Comparison of ENCODE assay signal across 9 mouse cellular contexts in genomic region chr7:127022528-127023271, GRCm38 (mm10). TPM values are rescaled to one million over a fixed set of nuclear protein-coding genes. Genes with fewer than 3 reads are reported as not detected.
A peak's percentile ranks its signal among the peaks of the same experiment; 100 is the strongest.
DNase-seq lines count a peak whose midpoint lies in the region; ATAC-seq lines count a peak whose summit lies in the region.
"Had no signal": no experiment of that assay in that cellular context is flagged by ENCODE, and none has a peak within 500 bp of the region (broad histone marks: within the 10 kb centered on the region; RNA-seq: fewer than 3 reads in every experiment).

No protein-coding gene starts in this region.

- H3K27ac ChIP-seq in heart, embryonic 11.5 days (ENCODE audit: low read depth, low read length): no peak overlapping the region
- H3K27ac ChIP-seq in liver, embryonic 13.5 days: peak overlapping the region; percentile 98

- H3K4me2 ChIP-seq in heart, embryonic 11.5 days: peak overlapping the region; percentile 96
- H3K4me2 ChIP-seq in liver, embryonic 13.5 days: peak overlapping the region; percentile 99

- 87% methylated on average over 7 of the region's 7 CpGs for WGBS in heart, embryonic 11.5 days (ENCODE audit: insufficient replicate concordance)
- 88% methylated on average over 7 of the region's 7 CpGs for WGBS in liver, embryonic 13.5 days (ENCODE audit: insufficient replicate concordance)

- no peaks in the 10 kb centered on the region for H3K27me3 ChIP-seq in heart, embryonic 11.5 days (ENCODE audit: control insufficient read depth, insufficient read depth, low read length)
- H3K27me3 ChIP-seq in liver, embryonic 13.5 days: no peaks in the 10 kb centered on the region

- peaks cover 46% of the 10 kb centered on the region for H3K4me1 ChIP-seq in heart, embryonic 11.5 days (ENCODE audit: control insufficient read depth, insufficient read depth, low read length)
- peaks cover 78% of the 10 kb centered on the region for H3K4me1 ChIP-seq in liver, embryonic 13.5 days (replicated peaks)

- no peak overlapping the region for H3K4me3 ChIP-seq in heart, embryonic 11.5 days (ENCODE audit: low read depth, low read length)
- peak overlapping the region; percentile 97 for H3K4me3 ChIP-seq in liver, embryonic 13.5 days (replicated peaks)

- intact Hi-C loops in heart, postnatal 14 days (cut with DNase I): no loop called here

- peaks cover 17% of the 10 kb centered on the region for H3K36me3 ChIP-seq in heart, embryonic 11.5 days (ENCODE audit: control insufficient read depth, insufficient read depth, low read length)
- peaks cover 43% of the 10 kb centered on the region for H3K36me3 ChIP-seq in liver, embryonic 13.5 days

- peak overlapping the region; percentile 97 for H3K9ac ChIP-seq in heart, embryonic 11.5 days (ENCODE audit: low read depth, low read length)
- peak overlapping the region; percentile 99 for H3K9ac ChIP-seq in liver, embryonic 13.5 days

- no peaks in the 10 kb centered on the region for H3K9me3 ChIP-seq in heart, embryonic 11.5 days (replicated peaks; ENCODE audit: control insufficient read depth, low read length)
- H3K9me3 ChIP-seq in liver, embryonic 13.5 days (replicated peaks): no peaks in the 10 kb centered on the region

- no peak for DNase-seq in heart, postnatal 14 days
- peak; percentile 40 for DNase-seq in thymus, postnatal 25 days
- no peak for DNase-seq in thymus, postnatal 0 days (ENCODE audit: low spot score)
- DNase-seq in liver, embryonic 13.5 days: no peak
- no peak for DNase-seq in urinary bladder, postnatal 4 days (ENCODE audit: low spot score in 2 of 2)
- DNase-seq in right cerebral cortex, adult 18-20 months: no peak
- no peak for DNase-seq in spleen, postnatal 10 days (ENCODE audit: low spot score in 2 of 2)

- ATAC-seq in heart, embryonic 11.5 days (replicated peaks; ENCODE audit: insufficient number of reproducible peaks, low FRiP score, low TSS enrichment): no peak
- no peak for ATAC-seq in liver, embryonic 13.5 days (ENCODE audit: low read depth)

RNA-seq across cellular contexts. Expression of gene Prrt2, which starts 1.7 kb away (rescaled TPM):
- 4.5 and 5.0 TPM in 2 replicates for polyA plus RNA-seq in heart, embryonic 11.5 days (2014; fragmentation: Nextera tagmentation; extraction: Ambion mirVana)
- 1 to 10 TPM; 1.1 to 1.2 TPM for total RNA-seq in heart, postnatal 14 days (2021)
- 0.57 and 0.69 TPM in 2 replicates for polyA plus RNA-seq in thymus, postnatal 0 days (2015; fragmentation: Nextera tagmentation; extraction: Ambion mirVana)
- 0.22 and 0.47 TPM in 2 replicates for polyA plus RNA-seq in liver, embryonic 13.5 days (2015; fragmentation: Nextera tagmentation; extraction: Ambion mirVana)

RNA-seq across cellular contexts. Expression of gene Gm42742, which starts 1.8 kb away (rescaled TPM):
- polyA plus RNA-seq in heart, embryonic 11.5 days (2014; fragmentation: Nextera tagmentation; extraction: Ambion mirVana): 36.6 and 40.9 TPM in 2 replicates
- total RNA-seq in heart, postnatal 14 days (2021): 10 to 100 TPM; 18.0 to 19.8 TPM
- polyA plus RNA-seq in thymus, postnatal 0 days (2015; fragmentation: Nextera tagmentation; extraction: Ambion mirVana): 57.8 and 80.0 TPM in 2 replicates
- polyA plus RNA-seq in liver, embryonic 13.5 days (2015; fragmentation: Nextera tagmentation; extraction: Ambion mirVana): 5.1 and 11.3 TPM in 2 replicates

RNA-seq across cellular contexts. Expression of gene Maz, which starts 4.1 kb away (rescaled TPM):
- polyA plus RNA-seq in heart, embryonic 11.5 days (2014; fragmentation: Nextera tagmentation; extraction: Ambion mirVana): 38.6 and 44.1 TPM in 2 replicates
- 10 to 100 TPM; 81.8 to 91.3 TPM for total RNA-seq in heart, postnatal 14 days (2021)
- polyA plus RNA-seq in thymus, postnatal 0 days (2015; fragmentation: Nextera tagmentation; extraction: Ambion mirVana): 111 and 132 TPM in 2 replicates
- 38.2 and 42.2 TPM in 2 replicates for polyA plus RNA-seq in liver, embryonic 13.5 days (2015; fragmentation: Nextera tagmentation; extraction: Ambion mirVana)

RNA-seq across cellular contexts. Expression of gene Pagr1a, which starts 5.5 kb away (rescaled TPM):
- 50.9 and 53.2 TPM in 2 replicates for polyA plus RNA-seq in heart, embryonic 11.5 days (2014; fragmentation: Nextera tagmentation; extraction: Ambion mirVana)
- total RNA-seq in heart, postnatal 14 days (2021): 10 to 100 TPM; 15.2 to 20.6 TPM
- 51.8 and 100 TPM in 2 replicates for polyA plus RNA-seq in thymus, postnatal 0 days (2015; fragmentation: Nextera tagmentation; extraction: Ambion mirVana)
- 38.7 and 50.1 TPM in 2 replicates for polyA plus RNA-seq in liver, embryonic 13.5 days (2015; fragmentation: Nextera tagmentation; extraction: Ambion mirVana)

RNA-seq across cellular contexts. Expression of gene Pagr1b, which starts 6.4 kb away (rescaled TPM):
- not detected in 2 replicates for polyA plus RNA-seq in heart, embryonic 11.5 days (2014; fragmentation: Nextera tagmentation; extraction: Ambion mirVana)
- not detected for total RNA-seq in heart, postnatal 14 days (2021)
- polyA plus RNA-seq in thymus, postnatal 0 days (2015; fragmentation: Nextera tagmentation; extraction: Ambion mirVana): 0.60 and 1.2 TPM in 2 replicates
- polyA plus RNA-seq in liver, embryonic 13.5 days (2015; fragmentation: Nextera tagmentation; extraction: Ambion mirVana): 0.27 TPM in 1 of 2 replicates, not detected in the other
- total RNA-seq: heart, adult 8-10 months had no signal
